Mouse (Mus musculus) c-Kit-negative CD71-positive TER-119-positive erythroid progenitor cells, embryonic 14.5 days (primary cell): ENCODE measurements around the gene Hist1h3i.
A peak's percentile ranks its signal among the peaks of the same experiment; 100 is the strongest.

Experiments
- DNase-seq: peaks from one replicate; pipeline ENCODE4 v3.0.0-alpha.2; 2013; ENCODE audit warnings: low read depth, low spot score

Gene Hist1h3i

DNA sequence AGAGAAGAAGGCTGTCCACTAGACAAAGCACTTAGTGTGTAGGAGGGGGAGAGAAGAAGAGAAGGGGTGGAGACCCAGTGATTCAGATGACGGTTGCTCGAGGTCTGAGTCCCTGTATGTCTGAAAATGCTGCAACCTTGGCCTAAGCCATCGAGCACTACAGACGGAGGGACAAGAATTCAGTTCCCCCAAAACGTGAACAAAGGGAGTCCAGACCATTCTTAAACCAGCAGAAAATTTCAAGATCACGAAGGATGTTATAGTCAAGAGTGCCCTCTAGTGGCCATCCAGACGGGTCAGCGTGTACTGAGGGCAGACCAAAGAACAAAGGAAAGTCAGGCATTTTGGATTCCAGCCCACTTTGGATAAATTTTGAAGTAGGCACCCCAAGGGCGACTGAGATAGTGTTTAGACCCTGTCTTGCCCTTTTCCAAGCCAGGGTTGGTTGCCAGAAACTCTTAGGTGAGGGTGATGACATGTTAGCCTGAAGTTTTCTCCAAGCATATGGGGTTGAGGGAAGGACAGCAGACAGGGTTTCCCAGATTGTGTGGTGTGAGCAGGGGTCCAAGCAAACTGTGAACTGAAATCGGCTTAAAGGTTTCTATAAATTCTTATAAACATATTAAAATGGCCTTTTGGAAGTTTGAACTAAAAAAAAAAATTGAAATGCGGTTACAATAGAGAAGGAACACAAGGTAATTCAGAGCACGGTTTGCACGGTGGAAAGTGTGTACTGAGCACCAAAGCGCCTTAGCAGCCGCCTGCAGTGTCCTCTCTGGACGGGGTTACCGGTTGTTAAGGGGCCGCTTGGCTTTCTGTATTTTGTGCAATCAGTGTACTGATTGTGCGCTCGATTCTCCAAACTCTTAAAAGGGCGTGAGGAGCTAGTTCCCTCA lies 48.9 kb downstream of the Hist1h3i start:
- peak; percentile 89 for DNase-seq

DNA sequence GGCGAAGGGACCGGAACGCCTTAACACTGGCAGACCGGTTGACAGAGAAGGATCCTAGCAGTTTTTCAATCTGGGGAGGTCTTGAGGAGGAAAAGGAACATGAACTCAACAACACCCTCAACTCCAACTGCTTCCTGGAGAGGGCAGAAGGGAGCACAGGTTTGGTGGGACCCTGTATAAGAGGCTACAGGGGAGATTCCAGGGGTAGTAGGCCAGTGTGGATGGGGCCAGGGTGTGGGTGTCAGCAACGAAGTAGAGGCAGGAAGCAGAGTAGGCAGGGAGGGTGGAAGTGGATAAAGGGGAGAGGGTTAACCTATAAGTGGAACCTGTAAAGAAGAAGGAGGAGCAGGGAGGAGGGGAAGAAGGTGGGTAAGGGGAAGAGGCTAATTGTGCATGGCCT lies 49.7 kb downstream of the Hist1h3i start:
- no peak for DNase-seq
